Mouse (Mus musculus): ENCODE results near the gene H2afx. TPM values are rescaled to one million over a fixed set of nuclear protein-coding genes. Genes with fewer than 3 reads are reported as not detected.

H2afx gene
- polyA plus RNA-seq, 1 experiment = 123 TPM

- H3K36me3 ChIP-seq (ENCODE audit: control insufficient read depth, insufficient read depth) = peaks cover 15% of the 10 kb centered on the region
- peak overlapping the region; percentile 70 for H3K4me2 ChIP-seq (ENCODE audit: low read depth)
- TF ChIP-seq TCF3 (IDR thresholded peaks at IDR 0.05; ENCODE audit: insufficient read length, low read depth) = no peak
- TF ChIP-seq MAX (IDR thresholded peaks at IDR 0.05; ENCODE audit: low read depth) = no peak
- peak; percentile 94 for TF ChIP-seq USF1 (IDR thresholded peaks at IDR 0.05; ENCODE audit: low read depth)
- peak; percentile 68 for TF ChIP-seq POLR2AphosphoS2 (IDR thresholded peaks at IDR 0.05; ENCODE audit: insufficient read length, low read depth)
- peak; percentile 61 for TF ChIP-seq POLR2A (IDR thresholded peaks at IDR 0.05; ENCODE audit: insufficient read length, low read depth)
- no peak for TF ChIP-seq REST (IDR thresholded peaks at IDR 0.05; ENCODE audit: insufficient read depth, insufficient read length)
- no peak for TF ChIP-seq TCF12 (IDR thresholded peaks at IDR 0.05; ENCODE audit: insufficient read depth, poor library complexity, severe bottlenecking)
- TF ChIP-seq MYOD1 (IDR thresholded peaks at IDR 0.05; ENCODE audit: control insufficient read depth in 1 of 3, insufficient read length in 2 of 3, low read depth in 2 of 3) = no peak
- no peak for TF ChIP-seq MYOG (IDR thresholded peaks at IDR 0.05; ENCODE audit: control insufficient read depth in 1 of 3, insufficient read depth in 1 of 3, insufficient read length in 2 of 3, low read depth in 2 of 3)
- TF ChIP-seq SRF (IDR thresholded peaks at IDR 0.05; ENCODE audit: control insufficient read depth, insufficient read length, low read depth) = no peak
- peak; percentile 76 for TF ChIP-seq CEBPB (IDR thresholded peaks at IDR 0.05; ENCODE audit: insufficient read depth, poor library complexity, severe bottlenecking)
- no peak for TF ChIP-seq E2F4 (IDR thresholded peaks at IDR 0.05; ENCODE audit: insufficient read depth)
- H3ac ChIP-seq (ENCODE audit: control insufficient read depth, insufficient read length) = peak overlapping the region; percentile 60
- H3K27me3 ChIP-seq (ENCODE audit: control insufficient read depth, insufficient read depth, insufficient read length) = no peaks in the 10 kb centered on the region
- peak overlapping the region; percentile 67 for H3K4me3 ChIP-seq
- peaks cover 11% of the 10 kb centered on the region for H3K79me2 ChIP-seq (ENCODE audit: control insufficient read depth, insufficient read depth)
Measured at GRCm38 (mm10) chr9:44326371-44327063, 8.0 kb upstream of the H2afx start.

- Histone ChIP-seq H3ac (ENCODE audit: control insufficient read depth, insufficient read length) (peak overlapping the region; percentile 60), H3K79me2 (ENCODE audit: control insufficient read depth, insufficient read depth) (peaks cover 11% of the 10 kb centered on the region), H3K36me3 (ENCODE audit: control insufficient read depth, insufficient read depth) (peaks cover 21% of the 10 kb centered on the region), H3K4me3 (peak overlapping the region; percentile 67), H3K27me3 (ENCODE audit: control insufficient read depth, insufficient read depth, insufficient read length) (no peaks in the 10 kb centered on the region), H3K4me2 (ENCODE audit: low read depth) (peak overlapping the region; percentile 70)
- no peak for TF ChIP-seq CEBPB (IDR thresholded peaks at IDR 0.05; ENCODE audit: insufficient read depth, poor library complexity, severe bottlenecking)
- TF ChIP-seq USF1 (IDR thresholded peaks at IDR 0.05; ENCODE audit: low read depth) = no peak
- TF ChIP-seq TCF12 (IDR thresholded peaks at IDR 0.05; ENCODE audit: insufficient read depth, poor library complexity, severe bottlenecking) = no peak
- TF ChIP-seq MAX (IDR thresholded peaks at IDR 0.05; ENCODE audit: low read depth) = no peak
- TF ChIP-seq MYOG (IDR thresholded peaks at IDR 0.05; ENCODE audit: control insufficient read depth in 1 of 3, insufficient read depth in 1 of 3, insufficient read length in 2 of 3, low read depth in 2 of 3) = no peak
- TF ChIP-seq MYOD1 (IDR thresholded peaks at IDR 0.05; ENCODE audit: control insufficient read depth in 1 of 3, insufficient read length in 2 of 3, low read depth in 2 of 3) = no peak
- TF ChIP-seq REST (IDR thresholded peaks at IDR 0.05; ENCODE audit: insufficient read depth, insufficient read length) = no peak
- no peak for TF ChIP-seq SRF (IDR thresholded peaks at IDR 0.05; ENCODE audit: control insufficient read depth, insufficient read length, low read depth)
- no peak for TF ChIP-seq TCF3 (IDR thresholded peaks at IDR 0.05; ENCODE audit: insufficient read length, low read depth)
- TF ChIP-seq E2F4 (IDR thresholded peaks at IDR 0.05; ENCODE audit: insufficient read depth) = no peak
Measured at GRCm38 (mm10) chr9:44327064-44327711, 7.3 kb upstream of the H2afx start.

DNA sequence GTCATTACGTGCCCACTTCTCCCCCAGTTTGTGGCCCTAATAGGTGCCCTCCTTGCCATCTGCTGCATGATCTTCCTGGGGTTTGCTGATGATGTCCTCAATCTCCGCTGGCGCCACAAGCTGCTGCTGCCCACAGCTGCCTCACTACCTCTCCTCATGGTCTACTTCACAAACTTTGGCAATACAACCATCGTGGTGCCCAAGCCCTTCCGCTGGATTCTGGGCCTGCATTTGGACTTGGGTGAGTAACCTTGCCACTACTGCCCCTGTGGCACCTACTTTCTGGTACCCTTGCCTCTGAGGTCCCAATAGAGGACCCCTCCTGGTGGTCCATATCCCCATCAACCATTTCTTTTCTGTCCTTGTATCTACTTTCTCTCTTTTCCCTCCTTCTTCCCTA lies 6.6 kb upstream of the H2afx start:
- Histone ChIP-seq H3ac (ENCODE audit: control insufficient read depth, insufficient read length) (no peak overlapping the region), H3K36me3 (ENCODE audit: control insufficient read depth, insufficient read depth) (peaks cover 29% of the 10 kb centered on the region), H3K79me2 (ENCODE audit: control insufficient read depth, insufficient read depth) (peaks cover 11% of the 10 kb centered on the region), H3K4me3 (peak overlapping the region; percentile 67), H3K4me2 (ENCODE audit: low read depth) (peak overlapping the region; percentile 70), H3K27me3 (ENCODE audit: control insufficient read depth, insufficient read depth, insufficient read length) (no peaks in the 10 kb centered on the region)
- TF ChIP-seq TCF12 (IDR thresholded peaks at IDR 0.05; ENCODE audit: insufficient read depth, poor library complexity, severe bottlenecking) (no peak), MYOD1 (IDR thresholded peaks at IDR 0.05; ENCODE audit: control insufficient read depth in 1 of 3, insufficient read length in 2 of 3, low read depth in 2 of 3) (no peak), USF1 (IDR thresholded peaks at IDR 0.05; ENCODE audit: low read depth) (no peak), TCF3 (IDR thresholded peaks at IDR 0.05; ENCODE audit: insufficient read length, low read depth) (no peak), POLR2A (IDR thresholded peaks at IDR 0.05; ENCODE audit: insufficient read length, low read depth) (no peak), MAX (IDR thresholded peaks at IDR 0.05; ENCODE audit: low read depth) (no peak), MYOG (IDR thresholded peaks at IDR 0.05; ENCODE audit: control insufficient read depth in 1 of 3, insufficient read depth in 1 of 3, insufficient read length in 2 of 3, low read depth in 2 of 3) (no peak), CEBPB (IDR thresholded peaks at IDR 0.05; ENCODE audit: insufficient read depth, poor library complexity, severe bottlenecking) (no peak), SRF (IDR thresholded peaks at IDR 0.05; ENCODE audit: control insufficient read depth, insufficient read length, low read depth) (no peak), REST (IDR thresholded peaks at IDR 0.05; ENCODE audit: insufficient read depth, insufficient read length) (no peak), POLR2AphosphoS2 (IDR thresholded peaks at IDR 0.05; ENCODE audit: insufficient read length, low read depth) (no peak)

DNA sequence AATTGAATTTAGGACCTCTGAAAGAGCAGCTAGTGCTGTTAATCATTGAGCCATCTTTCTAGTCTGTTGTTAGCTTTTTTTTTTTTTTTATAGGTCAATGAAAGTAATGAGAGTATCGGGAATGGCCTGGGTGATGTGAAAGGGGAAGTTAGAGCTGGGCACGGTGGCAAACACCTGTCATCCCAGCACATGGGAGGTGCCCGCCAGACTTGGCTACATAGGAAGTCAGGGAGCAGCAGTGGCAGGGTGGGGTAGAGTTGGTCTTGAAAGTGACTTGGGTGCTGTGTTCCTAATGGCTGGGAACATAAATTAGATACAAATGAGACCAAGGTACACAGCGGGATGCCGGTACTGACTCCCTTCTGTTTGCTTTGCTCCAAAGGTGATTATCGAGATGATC lies 3.8 kb upstream of the H2afx start:
- peaks cover 18% of the 10 kb centered on the region for H3K79me2 ChIP-seq (ENCODE audit: control insufficient read depth, insufficient read depth)
- H3K36me3 ChIP-seq (ENCODE audit: control insufficient read depth, insufficient read depth) = peaks cover 37% of the 10 kb centered on the region
- H3K27me3 ChIP-seq (ENCODE audit: control insufficient read depth, insufficient read depth, insufficient read length) = no peaks in the 10 kb centered on the region
- TF ChIP-seq E2F4 (IDR thresholded peaks at IDR 0.05; ENCODE audit: insufficient read depth) (no peak), MAX (IDR thresholded peaks at IDR 0.05; ENCODE audit: low read depth) (no peak), TCF3 (IDR thresholded peaks at IDR 0.05; ENCODE audit: insufficient read length, low read depth) (no peak), REST (IDR thresholded peaks at IDR 0.05; ENCODE audit: insufficient read depth, insufficient read length) (no peak), POLR2A (IDR thresholded peaks at IDR 0.05; ENCODE audit: insufficient read length, low read depth) (no peak), USF1 (IDR thresholded peaks at IDR 0.05; ENCODE audit: low read depth) (no peak), TCF12 (IDR thresholded peaks at IDR 0.05; ENCODE audit: insufficient read depth, poor library complexity, severe bottlenecking) (no peak), MYOD1 (IDR thresholded peaks at IDR 0.05; ENCODE audit: control insufficient read depth in 1 of 3, insufficient read length in 2 of 3, low read depth in 2 of 3) (no peak), MYOG (IDR thresholded peaks at IDR 0.05; ENCODE audit: control insufficient read depth in 1 of 3, insufficient read depth in 1 of 3, insufficient read length in 2 of 3, low read depth in 2 of 3) (no peak), SRF (IDR thresholded peaks at IDR 0.05; ENCODE audit: control insufficient read depth, insufficient read length, low read depth) (no peak), CEBPB (IDR thresholded peaks at IDR 0.05; ENCODE audit: insufficient read depth, poor library complexity, severe bottlenecking) (no peak), POLR2AphosphoS2 (IDR thresholded peaks at IDR 0.05; ENCODE audit: insufficient read length, low read depth) (no peak)
- H3ac ChIP-seq (ENCODE audit: control insufficient read depth, insufficient read length) = no peak overlapping the region
- no peak overlapping the region for H3K4me2 ChIP-seq (ENCODE audit: low read depth)
- H3K4me3 ChIP-seq = no peak overlapping the region
